Mouse (Mus musculus) intestine, embryonic 14.5 days (tissue): ENCODE results near the gene Smg1. TPM values are rescaled to one million over a fixed set of nuclear protein-coding genes. Genes with fewer than 3 reads are reported as not detected.
A peak's percentile ranks its signal among the peaks of the same experiment; 100 is the strongest.

Source experiments
- ATAC-seq: fragments of 200-750 bp; cut with Nextera tagmentation; replicated peaks from 2 replicates; pipeline ENCODE4 v1.8.0; 2017; ENCODE audit warnings: low read depth, moderate number of reproducible peaks, moderate TSS enrichment, moderate library complexity; ENCODE audit not compliant: low FRiP score, low TSS enrichment
- DNase-seq: peaks from one replicate; pipeline ENCODE4 v3.0.0-alpha.2; 2018; ENCODE audit warnings: low spot score
- H3K27ac ChIP-seq: fragments of 300-500 bp; sonication (generic); 2 replicates; pipeline ENCODE4 v1.5.1; 2014; ENCODE audit warnings: low read depth, mild to moderate bottlenecking, control low read depth
- H3K27me3 ChIP-seq: fragments of 300-500 bp; sonication (generic); replicated peaks from 2 replicates; pipeline ENCODE4 v1.6.1; 2014; ENCODE audit warnings: low read length, control low read depth; ENCODE audit not compliant: control insufficient read depth, insufficient read depth
- H3K36me3 ChIP-seq: fragments of 300-500 bp; sonication (generic); 2 replicates; pipeline ENCODE4 v1.6.1; 2014; ENCODE audit warnings: low read length, control low read depth; ENCODE audit not compliant: control insufficient read depth, insufficient read depth
- H3K4me1 ChIP-seq: fragments of 300-500 bp; sonication (generic); replicated peaks from 2 replicates; pipeline ENCODE4 v1.6.1; 2014; ENCODE audit warnings: low read length, control low read depth, mixed read lengths; ENCODE audit not compliant: control insufficient read depth, insufficient read depth
- H3K4me2 ChIP-seq: fragments of 300-500 bp; sonication (generic); 2 replicates; pipeline ENCODE4 v1.6.1; 2014; ENCODE audit warnings: low read length
- H3K4me3 ChIP-seq: fragments of 300-500 bp; sonication (generic); 2 replicates; pipeline ENCODE4 v1.5.1; 2014; ENCODE audit warnings: low read depth, low read length, control low read depth, mixed read lengths
- H3K9ac ChIP-seq: fragments of 300-500 bp; sonication (generic); 2 replicates; pipeline ENCODE4 v1.6.1; 2014; ENCODE audit warnings: mild to moderate bottlenecking, low read length
- H3K9me3 ChIP-seq: fragments of 300-500 bp; sonication (generic); 2 replicates; pipeline ENCODE4 v1.6.1; 2016; ENCODE audit warnings: low read length, control low read depth; ENCODE audit not compliant: control insufficient read depth
- WGBS: fragments of 180-500 bp; shearing (Covaris S2); extraction: QIAGEN DNeasy Blood & Tissue Kit; methylation state at CpG from one replicate; pipeline ENCODE4 v1.1.7; 2014; 5-methylcytosine and 5-hydroxymethylcytosine counted together
- polyA plus RNA-seq: library from polyadenylated mRNA; unstranded; fragments of >200 nt; fragmentation: Nextera tagmentation; extraction: Ambion mirVana; gene quantifications from 2 replicates; pipeline ENCODE4 v1.2.1, GENCODE M21; 2014

Gene Smg1
- polyA plus RNA-seq: 24.2 and 26.4 TPM in 2 replicates

DNA sequence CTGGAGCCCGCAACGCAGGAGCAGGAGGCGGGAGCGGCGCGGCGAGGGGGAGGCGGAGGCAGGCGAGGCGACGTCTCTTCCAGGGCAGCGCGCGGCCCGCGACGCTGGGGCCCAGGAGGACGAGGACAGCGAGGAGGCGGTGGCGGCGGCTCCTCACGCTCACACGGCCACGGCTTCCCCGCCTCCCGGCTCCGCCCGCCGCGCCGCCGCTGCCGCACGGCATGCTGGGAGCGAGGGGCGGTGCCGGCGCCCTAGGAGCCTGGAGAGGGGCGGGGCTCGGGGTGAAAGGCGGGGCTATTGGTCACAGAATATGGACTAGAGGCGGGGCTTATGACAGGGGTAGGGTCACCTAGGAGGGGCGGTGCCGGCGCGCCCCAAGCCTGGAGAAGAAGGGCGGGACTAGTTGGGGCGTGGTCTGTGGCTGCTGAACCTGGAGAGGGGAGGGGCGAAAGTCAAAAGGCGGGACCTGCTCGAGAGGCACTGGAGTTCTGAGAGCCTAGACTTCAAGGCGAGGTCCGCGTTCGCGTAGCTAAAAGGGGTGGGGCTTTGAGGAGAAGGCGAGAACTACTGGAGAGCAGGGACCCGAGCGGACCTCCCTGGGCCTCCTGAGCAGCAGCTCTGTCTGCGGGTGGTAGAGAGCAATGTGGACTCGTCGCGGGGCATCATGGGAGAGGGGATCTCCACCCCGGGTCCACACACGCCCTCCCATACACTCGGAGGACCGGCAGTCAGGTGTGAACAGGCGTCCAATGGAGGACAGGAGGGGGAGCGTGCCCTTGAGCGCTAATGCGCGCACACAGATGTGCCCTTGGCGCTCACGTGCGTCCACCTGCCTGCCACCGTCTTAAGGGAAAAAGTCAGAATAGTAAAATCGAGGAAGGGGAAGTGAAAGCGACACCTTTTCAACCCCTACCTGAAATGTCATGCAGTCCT lies at the start of gene Smg1:
Smg1 (minus strand) TSS at position 218 of the 933 bp plus-strand sequence.
- Histone ChIP-seq H3K36me3 (no peaks in the 10 kb centered on the region), H3K4me2 (peak within 1 kb of the TSS; percentile 62), H3K4me1 (peaks cover 12% of the 10 kb centered on the region; the same call in 1 of the 2 replicates), H3K27me3 (no peaks in the 10 kb centered on the region), H3K9me3 (no peaks in the 10 kb centered on the region), H3K4me3 (peak within 1 kb of the TSS; percentile 97), H3K27ac (peak within 1 kb of the TSS; percentile 96), H3K9ac (peak within 1 kb of the TSS; percentile 93)
- WGBS: 1% methylated on average over 67 of the region's 79 CpGs
- ATAC-seq (peak; percentile 97), DNase-seq (peak; percentile 99)

DNA sequence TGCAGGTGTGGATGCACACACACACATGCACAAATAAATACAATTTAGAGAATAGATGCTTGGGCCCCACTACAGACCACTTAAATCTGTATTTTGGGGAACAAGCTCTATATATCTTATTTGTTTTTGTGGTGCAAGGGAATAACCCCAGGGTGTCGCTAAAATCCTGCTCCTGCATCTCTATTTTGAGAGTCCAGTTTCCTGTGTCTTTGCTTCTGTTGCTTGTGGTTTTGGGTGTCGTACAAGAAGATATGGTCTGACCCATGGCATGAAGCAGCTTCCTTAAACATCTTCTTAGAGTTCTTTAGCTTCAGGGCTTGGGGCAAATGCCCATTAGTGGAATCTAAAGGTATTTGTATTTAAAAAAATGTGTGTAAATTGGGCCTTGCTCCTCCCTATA lies 39.7 kb upstream of the Smg1 start:
- Histone ChIP-seq H3K27ac (no peak overlapping the region), H3K27me3 (no peaks in the 10 kb centered on the region), H3K36me3 (no peaks in the 10 kb centered on the region), H3K4me3 (no peak overlapping the region), H3K4me2 (no peak overlapping the region), H3K9me3 (no peaks in the 10 kb centered on the region), H3K4me1 (no peaks in the 10 kb centered on the region), H3K9ac (no peak overlapping the region)
- WGBS: 72% methylated on average over 2 of the region's 2 CpGs
- DNase-seq (no peak), ATAC-seq (no peak)

DNA sequence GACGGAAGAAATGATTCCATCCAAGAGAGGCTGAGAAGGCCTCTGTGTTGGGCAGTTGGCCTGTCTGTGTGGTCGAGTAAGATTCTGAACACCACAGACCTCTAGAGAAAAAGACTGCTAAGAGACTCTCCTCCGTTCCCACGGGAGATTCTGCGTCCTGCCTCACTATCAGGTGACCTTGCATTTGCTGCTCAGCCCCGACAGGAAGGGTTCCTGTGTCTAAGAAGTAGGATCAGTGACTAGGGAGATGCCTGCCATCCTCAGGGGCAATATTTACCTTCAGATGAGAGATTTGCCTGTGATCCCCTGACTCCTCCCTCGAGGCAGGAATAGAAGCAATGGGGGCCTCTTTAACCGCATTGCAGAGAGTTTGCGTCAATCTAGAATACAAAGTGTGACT lies 39.1 kb upstream of the Smg1 start:
- H3K4me2 ChIP-seq: no peak overlapping the region
- H3K27me3 ChIP-seq: no peaks in the 10 kb centered on the region
- H3K9me3 ChIP-seq: no peaks in the 10 kb centered on the region
- 55% methylated on average over 9 of the region's 9 CpGs for WGBS
- H3K9ac ChIP-seq: no peak overlapping the region
- no peak for DNase-seq
- ATAC-seq: no peak
- H3K27ac ChIP-seq: no peak overlapping the region
- no peak overlapping the region for H3K4me3 ChIP-seq
- no peaks in the 10 kb centered on the region for H3K4me1 ChIP-seq
- no peaks in the 10 kb centered on the region for H3K36me3 ChIP-seq

DNA sequence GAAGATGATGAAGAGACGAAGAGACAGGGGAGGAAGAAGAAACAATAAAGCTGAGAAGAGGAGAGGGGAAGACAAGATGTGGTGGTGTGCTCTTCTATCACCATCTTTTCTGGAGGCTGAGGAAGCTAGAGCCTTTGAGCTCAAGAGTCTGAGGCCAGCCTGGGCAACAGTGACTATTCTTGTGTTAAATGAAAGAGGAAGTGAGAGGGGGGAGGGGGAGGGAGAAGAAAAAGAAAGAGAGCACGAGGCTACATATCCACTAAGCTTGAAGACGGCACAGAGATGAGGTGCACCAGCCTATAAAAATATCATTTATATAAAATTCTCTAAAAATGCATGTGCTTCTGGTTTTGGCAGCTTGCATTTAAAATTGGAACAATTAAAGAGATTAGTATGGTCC lies 36.1 kb upstream of the Smg1 start:
- Histone ChIP-seq H3K27me3 (no peaks in the 10 kb centered on the region), H3K27ac (no peak overlapping the region), H3K9me3 (no peaks in the 10 kb centered on the region), H3K4me2 (no peak overlapping the region), H3K4me3 (no peak overlapping the region), H3K9ac (no peak overlapping the region), H3K4me1 (no peaks in the 10 kb centered on the region), H3K36me3 (no peaks in the 10 kb centered on the region)
- ATAC-seq (no peak), DNase-seq (no peak)
- WGBS: 53% methylated on average over 3 of the region's 3 CpGs

DNA sequence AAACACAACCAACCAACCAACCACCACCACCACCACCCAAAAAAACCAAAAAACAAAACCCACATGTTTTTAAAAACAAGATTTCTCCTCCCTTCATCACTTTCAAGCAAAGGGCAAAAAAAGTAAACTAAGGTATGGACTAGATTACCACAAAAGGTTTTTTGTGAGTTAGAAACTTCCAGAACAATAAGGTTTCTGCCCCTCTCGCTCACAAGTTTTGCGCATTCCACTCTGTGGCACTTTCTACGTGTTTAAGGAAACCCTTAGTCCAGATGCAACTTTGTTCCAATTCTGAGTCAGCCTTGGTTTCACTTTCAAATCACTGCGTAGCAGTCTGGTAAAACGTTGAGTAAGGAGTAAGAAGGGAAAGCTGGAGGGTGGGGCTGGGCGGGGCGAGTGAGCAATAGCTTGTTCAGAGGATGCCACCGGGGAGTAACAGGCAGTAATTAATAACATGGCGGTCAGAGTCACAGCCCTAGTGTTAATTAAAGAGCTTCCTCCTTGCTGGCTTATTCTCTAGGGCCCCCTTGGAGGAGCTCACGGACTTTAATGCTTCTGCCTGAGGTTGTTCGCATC lies 34.0 kb upstream of the Smg1 start:
- H3K4me3 ChIP-seq: no peak overlapping the region
- peak overlapping the region; percentile 6; the same call in 1 of the 2 replicates for H3K4me2 ChIP-seq
- ATAC-seq: no peak
- no peak overlapping the region for H3K27ac ChIP-seq
- no peak overlapping the region for H3K9ac ChIP-seq
- DNase-seq: no peak
- no peaks in the 10 kb centered on the region for H3K4me1 ChIP-seq
- H3K36me3 ChIP-seq: no peaks in the 10 kb centered on the region
- WGBS: 60% methylated on average over 11 of the region's 11 CpGs
- H3K9me3 ChIP-seq: no peaks in the 10 kb centered on the region
- H3K27me3 ChIP-seq: no peaks in the 10 kb centered on the region

DNA sequence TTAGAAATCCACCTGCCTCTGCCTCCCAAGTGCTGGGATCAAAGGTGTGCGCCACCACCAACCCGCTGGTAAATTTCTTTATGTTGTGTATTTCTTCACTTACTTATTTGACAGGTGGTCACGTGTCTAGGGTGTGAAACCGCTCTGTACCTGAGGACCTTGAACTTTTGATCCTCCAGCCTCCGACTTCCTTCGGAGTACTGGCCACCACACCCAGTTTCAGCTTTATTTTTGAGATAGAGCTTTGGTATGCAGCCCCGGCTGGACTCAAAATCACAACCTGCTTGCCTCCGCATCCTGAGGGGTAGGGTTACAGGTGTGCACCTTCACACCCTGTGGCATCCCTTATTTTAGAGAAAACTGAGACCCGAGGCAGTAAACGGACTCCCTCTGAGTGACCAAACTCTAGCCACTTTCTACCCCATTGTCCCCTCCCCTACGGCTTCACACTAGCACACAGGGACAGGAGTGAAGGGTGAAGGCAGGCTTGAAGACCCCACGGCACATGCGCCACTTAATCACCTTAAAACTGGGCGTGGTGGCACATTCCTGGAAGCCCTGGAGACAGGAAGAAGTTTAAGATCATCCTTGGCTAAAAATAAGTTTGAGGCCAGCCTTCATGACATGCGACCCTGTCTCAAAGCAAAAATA lies 33.3 kb upstream of the Smg1 start:
- 77% methylated on average over 15 of the region's 15 CpGs for WGBS
- no peaks in the 10 kb centered on the region for H3K27me3 ChIP-seq
- H3K4me2 ChIP-seq: peak overlapping the region; percentile 6; the same call in 1 of the 2 replicates
- H3K9ac ChIP-seq: no peak overlapping the region
- H3K27ac ChIP-seq: no peak overlapping the region
- DNase-seq: no peak
- ATAC-seq: 0 out of 2 replicates have a peak, but pooled peaks have one; percentile 15
- no peaks in the 10 kb centered on the region for H3K9me3 ChIP-seq
- no peak overlapping the region for H3K4me3 ChIP-seq
- no peaks in the 10 kb centered on the region for H3K4me1 ChIP-seq
- no peaks in the 10 kb centered on the region for H3K36me3 ChIP-seq

DNA sequence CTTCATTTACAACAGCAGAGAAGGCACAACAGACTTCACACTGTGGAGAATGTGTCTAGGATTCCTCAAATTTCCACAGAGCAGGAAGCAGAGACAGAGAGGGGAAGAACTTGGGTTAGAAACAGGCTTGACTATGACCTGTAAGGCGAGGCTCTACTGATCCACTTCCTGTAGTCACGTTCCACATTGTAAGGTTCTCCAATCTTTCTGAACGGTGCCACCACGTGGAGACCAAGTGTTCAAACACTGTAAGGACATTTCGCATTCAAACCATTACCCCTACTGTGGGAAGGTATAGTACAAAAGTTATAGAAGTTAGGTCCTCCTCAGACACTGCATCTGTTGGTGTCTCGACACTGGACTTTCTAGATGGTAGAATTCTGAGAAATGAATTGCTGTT lies 31.8 kb upstream of the Smg1 start:
- no peak overlapping the region for H3K4me3 ChIP-seq
- H3K27me3 ChIP-seq: no peaks in the 10 kb centered on the region
- H3K4me1 ChIP-seq: no peaks in the 10 kb centered on the region
- no peak overlapping the region for H3K4me2 ChIP-seq
- no peak overlapping the region for H3K9ac ChIP-seq
- WGBS: 84% methylated on average over 6 of the region's 6 CpGs
- DNase-seq: no peak
- no peak overlapping the region for H3K27ac ChIP-seq
- no peak for ATAC-seq
- H3K36me3 ChIP-seq: no peaks in the 10 kb centered on the region
- H3K9me3 ChIP-seq: no peaks in the 10 kb centered on the region

DNA sequence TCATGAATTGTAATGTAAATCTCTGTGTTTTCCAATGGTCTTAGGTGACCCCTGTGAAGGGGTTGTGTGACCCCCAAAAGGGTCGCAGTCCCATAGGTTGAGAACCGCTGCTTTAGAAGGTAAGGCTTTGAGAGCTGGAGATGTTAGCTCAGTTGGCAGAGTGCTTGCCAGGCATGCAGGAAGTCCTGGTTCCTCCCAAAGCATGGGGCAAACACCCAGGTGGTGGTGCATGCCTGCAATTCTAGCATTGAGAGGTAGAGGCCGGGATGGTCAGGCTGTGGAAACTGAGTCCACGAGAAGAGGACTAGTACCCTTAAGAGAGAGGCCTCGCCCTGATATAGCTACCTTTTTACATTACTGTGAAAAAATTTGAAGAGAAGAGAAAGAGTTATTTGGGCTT lies 31.4 kb upstream of the Smg1 start:
- no peak overlapping the region for H3K4me2 ChIP-seq
- DNase-seq (no peak), ATAC-seq (no peak)
- H3K36me3 ChIP-seq: no peaks in the 10 kb centered on the region
- H3K27ac ChIP-seq: no peak overlapping the region
- H3K4me3 ChIP-seq: no peak overlapping the region
- 92% methylated on average over 5 of the region's 5 CpGs for WGBS
- H3K9ac ChIP-seq: no peak overlapping the region
- H3K4me1 ChIP-seq: no peaks in the 10 kb centered on the region
- no peaks in the 10 kb centered on the region for H3K27me3 ChIP-seq
- no peaks in the 10 kb centered on the region for H3K9me3 ChIP-seq
